Mouse (Mus musculus) midbrain, embryonic 16.5 days (tissue): ENCODE data around the gene H2-M9. TPM values are rescaled to one million over a fixed set of nuclear protein-coding genes. Genes with fewer than 3 reads are reported as not detected.

ENCODE experiments used
- ATAC-seq: fragments of 200-750 bp; cut with Nextera tagmentation; 2 replicates; pipeline ENCODE4 v1.8.0; 2017; ENCODE audit warnings: moderate TSS enrichment
- H3K27ac ChIP-seq: fragments of 300-500 bp; sonication (generic); 2 replicates; pipeline ENCODE4 v1.5.1; 2014; ENCODE audit warnings: mild to moderate bottlenecking, low read length, mixed read lengths
- H3K27me3 ChIP-seq: fragments of 300-500 bp; sonication (generic); 2 replicates; pipeline ENCODE4 v1.6.1; 2014; ENCODE audit warnings: low read depth, low read length, mixed read lengths; ENCODE audit not compliant: control insufficient read depth, insufficient read depth
- H3K36me3 ChIP-seq: fragments of 300-500 bp; sonication (generic); 2 replicates; pipeline ENCODE4 v1.6.1; 2014; ENCODE audit warnings: mild to moderate bottlenecking, low read length, moderate library complexity, mixed read lengths; ENCODE audit not compliant: control insufficient read depth, insufficient read depth
- H3K4me1 ChIP-seq: fragments of 300-500 bp; sonication (generic); 2 replicates; pipeline ENCODE4 v1.6.1; 2014; ENCODE audit warnings: mild to moderate bottlenecking, low read length, mixed read lengths; ENCODE audit not compliant: control insufficient read depth, insufficient read depth
- H3K4me2 ChIP-seq: fragments of 300-500 bp; sonication (generic); 2 replicates; pipeline ENCODE4 v1.6.1; 2014; ENCODE audit warnings: mild to moderate bottlenecking, low read length, mixed read lengths
- H3K4me3 ChIP-seq: fragments of 300-500 bp; sonication (generic); 2 replicates; pipeline ENCODE4 v1.5.1; 2014; ENCODE audit warnings: low read depth, mild to moderate bottlenecking, low read length, moderate library complexity, mixed read lengths
- H3K9ac ChIP-seq: fragments of 300-500 bp; sonication (generic); 2 replicates; pipeline ENCODE4 v1.6.1; 2014; ENCODE audit warnings: low read depth, low read length, mixed read lengths
- H3K9me3 ChIP-seq: fragments of 300-500 bp; sonication (generic); replicated peaks from 2 replicates; pipeline ENCODE4 v1.6.1; 2014; ENCODE audit warnings: mild to moderate bottlenecking, low read length, mixed read lengths; ENCODE audit not compliant: control insufficient read depth, poor library complexity, severe bottlenecking
- WGBS: fragments of 180-500 bp; shearing (Covaris S2); extraction: QIAGEN DNeasy Blood & Tissue Kit; methylation state at CpG from one replicate; pipeline ENCODE4 v1.1.7; 2014; 5-methylcytosine and 5-hydroxymethylcytosine counted together
- polyA plus RNA-seq: library from polyadenylated mRNA; unstranded; fragments of >200 nt; fragmentation: Nextera tagmentation; extraction: Ambion mirVana; gene quantifications from 2 replicates; pipeline ENCODE4 v1.2.1, GENCODE M21; 2015

Gene H2-M9
- not detected in 2 replicates for polyA plus RNA-seq

- no peaks in the 10 kb centered on the region for H3K4me1 ChIP-seq
- no peak for ATAC-seq
- no peaks in the 10 kb centered on the region for H3K27me3 ChIP-seq
- H3K4me2 ChIP-seq, result no peak within 1 kb of the TSS
- WGBS, result 93% methylated on average over 3 of the region's 3 CpGs
- H3K27ac ChIP-seq, result no peak within 1 kb of the TSS
- no peaks in the 10 kb centered on the region for H3K9me3 ChIP-seq
- H3K4me3 ChIP-seq, result no peak within 1 kb of the TSS
- no peak within 1 kb of the TSS for H3K9ac ChIP-seq
- no peaks in the 10 kb centered on the region for H3K36me3 ChIP-seq
Observed at GRCm38 (mm10) chr17:36642566-36642965, at the start of gene H2-M9. Gene H2-M9 (minus strand): TSS chr17:36642666.

DNA sequence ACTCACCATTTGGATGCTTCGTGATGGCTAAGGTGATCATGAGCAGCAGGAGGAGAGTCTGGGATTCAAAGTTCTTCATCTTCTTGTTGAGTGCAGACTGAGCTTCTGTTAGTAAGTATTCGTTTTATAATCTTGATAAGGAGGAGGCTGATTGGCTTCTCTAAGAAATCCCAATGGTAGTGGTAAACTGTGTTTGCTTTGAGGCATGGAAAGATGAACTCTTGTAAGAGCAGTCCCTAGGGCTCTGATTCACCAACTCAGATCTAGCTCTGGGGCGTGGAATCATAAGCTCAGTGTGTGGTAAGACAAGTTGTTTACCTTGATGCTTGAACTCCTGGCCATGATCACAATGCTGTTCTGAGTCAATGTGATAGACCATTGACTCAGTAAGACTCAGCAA, 29.7 kb upstream of the H2-M9 start, which contains the start of gene H2-M1:
Gene H2-M1, minus strand, starts transcription at position 101 of the 400 bp plus-strand sequence.
- no peak within 1 kb of the TSS for H3K27ac ChIP-seq
- H3K9ac ChIP-seq, result no peak within 1 kb of the TSS
- 81% methylated on average over 3 of the region's 3 CpGs for WGBS
- ATAC-seq, result no peak
- no peaks in the 10 kb centered on the region for H3K36me3 ChIP-seq
- no peak within 1 kb of the TSS for H3K4me2 ChIP-seq
- no peaks in the 10 kb centered on the region for H3K4me1 ChIP-seq
- H3K4me3 ChIP-seq, result no peak within 1 kb of the TSS
- H3K27me3 ChIP-seq, result no peaks in the 10 kb centered on the region
- no peaks in the 10 kb centered on the region for H3K9me3 ChIP-seq

Other genes starting within 250 kb of the H2-M9 start
- gene H2-M10.4, start 180.3 kb downstream of the H2-M9 start, polyA plus RNA-seq, result not detected in 2 replicates
- not detected in 2 replicates for gene H2-M11, start 95.6 kb downstream of the H2-M9 start, polyA plus RNA-seq
- gene H2-M1, start 29.6 kb upstream of the H2-M9 start, polyA plus RNA-seq, result not detected in 2 replicates
- gene H2-M10.5, start 130.2 kb upstream of the H2-M9 start, polyA plus RNA-seq, result not detected in 2 replicates
- not detected in 2 replicates for gene H2-M10.6, start 169.5 kb upstream of the H2-M9 start, polyA plus RNA-seq
- 44.5 and 48.0 TPM in 2 replicates for gene Trim26, start 194.5 kb upstream of the H2-M9 start, polyA plus RNA-seq
- 0.53 and 0.89 TPM in 2 replicates for gene Trim15, start 224.5 kb upstream of the H2-M9 start, polyA plus RNA-seq
- 0.70 and 1.0 TPM in 2 replicates for gene Trim10, start 226.9 kb upstream of the H2-M9 start, polyA plus RNA-seq
- not detected in 2 replicates for gene Trim40, start 247.5 kb upstream of the H2-M9 start, polyA plus RNA-seq